In the genomic region with DNA sequence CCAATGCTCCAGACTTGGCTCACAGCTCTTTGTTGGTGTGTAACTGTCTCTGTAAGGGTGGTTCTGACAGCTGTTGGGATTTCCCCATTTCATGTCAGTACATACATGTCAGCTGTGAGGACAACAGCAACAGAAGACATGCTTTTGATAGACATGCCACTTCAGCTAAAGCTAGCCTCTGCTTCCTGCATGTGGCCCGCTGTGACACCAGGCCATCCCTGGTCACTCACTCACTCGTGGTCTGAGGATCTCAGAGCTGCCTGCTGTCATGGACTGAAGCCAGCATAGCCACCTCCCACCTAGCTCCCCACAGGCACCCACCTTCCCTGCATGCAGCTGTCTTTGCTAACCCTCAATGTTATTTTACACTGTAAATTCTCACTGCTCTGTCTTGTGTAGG, we compare ENCODE assay signal across 26 mouse cellular contexts. TPM values are rescaled to one million over a fixed set of nuclear protein-coding genes. Genes with fewer than 3 reads are reported as not detected.
"Had no signal": no experiment of that assay in that cellular context is flagged by ENCODE, and none has a peak within 500 bp of the region (broad histone marks: within the 10 kb centered on the region; RNA-seq: fewer than 3 reads in every experiment).

No protein-coding gene starts in this region.

RNA-seq across cellular contexts. Expression of gene 1700018B08Rik, which starts 53.4 kb away (rescaled TPM):
- polyA plus RNA-seq: heart, embryonic 10.5 days; heart, embryonic 12.5 days; heart, embryonic 13.5 days; heart, embryonic 14.5 days; heart, embryonic 15.5 days; heart, embryonic 16.5 days; heart, postnatal 0 days; hindbrain, embryonic 10.5 days; hindbrain, embryonic 11.5 days; hindbrain, embryonic 12.5 days; hindbrain, embryonic 13.5 days; hindbrain, embryonic 14.5 days; hindbrain, embryonic 15.5 days; hindbrain, embryonic 16.5 days; hindbrain, postnatal 0 days; inflammation-experienced regulatory T-cells, adult 6 months; intestine, embryonic 14.5 days; intestine, embryonic 15.5 days; intestine, embryonic 16.5 days; intestine, postnatal 0 days; kidney, adult 2 months; kidney, embryonic 14.5 days; kidney, embryonic 15.5 days; kidney, embryonic 16.5 days; kidney, postnatal 0 days; large intestine, adult 2 months had no signal
